Mouse (Mus musculus): ENCODE data around the gene Spag6.
A peak's percentile ranks its signal among the peaks of the same experiment; 100 is the strongest.

Spag6 gene

GRCm38 (mm10) chr2:18693871-18694610 lies at the start of gene Spag6:
Gene Spag6 (plus strand): TSS chr2:18694032.
- DNase-seq (ENCODE audit: low spot score in 2 of 2) = peak in 1 of 2 experiments; percentile 66

DNA sequence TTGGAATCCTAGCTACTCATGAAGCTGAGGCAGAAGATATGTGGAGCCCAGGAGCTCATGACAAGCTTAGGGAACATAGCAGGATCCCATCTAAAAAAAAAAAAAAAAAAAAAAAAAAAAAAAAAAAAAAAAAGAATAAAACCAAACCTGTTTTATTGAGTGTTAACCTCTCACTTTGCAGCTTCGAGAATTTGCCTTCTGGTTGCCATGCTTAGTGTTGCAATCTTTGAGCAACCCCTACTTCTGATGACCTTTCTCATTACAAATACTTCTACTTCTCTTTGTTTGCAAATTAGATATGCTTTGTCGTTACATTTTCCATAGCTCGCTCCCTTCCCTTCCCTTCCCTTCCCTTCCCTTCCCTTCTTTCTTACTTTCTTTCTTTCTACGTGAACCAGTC lies 45.3 kb upstream of the Spag6 start:
- no peak for DNase-seq (ENCODE audit: low spot score in 2 of 2)

GRCm38 (mm10) chr2:18654821-18655220 lies 39.0 kb upstream of the Spag6 start:
- DNase-seq (ENCODE audit: low spot score in 2 of 2) = no peak

DNA sequence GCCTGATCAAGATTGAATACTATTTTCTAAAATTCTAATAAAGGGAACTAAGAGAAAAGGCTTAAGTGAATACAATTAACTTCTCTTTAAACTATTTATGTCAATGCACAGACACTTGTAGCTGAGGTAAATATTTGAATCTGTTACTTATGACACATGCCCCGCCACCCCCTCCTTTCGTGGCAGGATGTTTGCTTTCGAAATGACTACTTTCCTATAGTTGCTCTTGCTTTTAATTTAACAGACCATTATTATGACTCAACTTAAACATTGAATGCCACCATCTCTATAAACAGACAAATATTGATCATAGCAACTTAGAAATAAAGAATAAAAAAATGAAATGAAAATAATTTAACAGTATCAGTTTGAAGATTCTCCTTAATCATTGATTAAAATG lies 29.8 kb upstream of the Spag6 start:
- DNase-seq (ENCODE audit: low spot score in 2 of 2) = no peak

GRCm38 (mm10) chr2:18671041-18671440 lies 22.8 kb upstream of the Spag6 start:
- no peak for DNase-seq (ENCODE audit: low spot score in 2 of 2)

- DNase-seq (ENCODE audit: low spot score in 2 of 2) = peak; percentile 98
Observed at GRCm38 (mm10) chr2:18672133-18672765, 21.6 kb upstream of the Spag6 start, which contains the start of gene Commd3. Gene Commd3 (plus strand): TSS chr2:18672384.

DNA sequence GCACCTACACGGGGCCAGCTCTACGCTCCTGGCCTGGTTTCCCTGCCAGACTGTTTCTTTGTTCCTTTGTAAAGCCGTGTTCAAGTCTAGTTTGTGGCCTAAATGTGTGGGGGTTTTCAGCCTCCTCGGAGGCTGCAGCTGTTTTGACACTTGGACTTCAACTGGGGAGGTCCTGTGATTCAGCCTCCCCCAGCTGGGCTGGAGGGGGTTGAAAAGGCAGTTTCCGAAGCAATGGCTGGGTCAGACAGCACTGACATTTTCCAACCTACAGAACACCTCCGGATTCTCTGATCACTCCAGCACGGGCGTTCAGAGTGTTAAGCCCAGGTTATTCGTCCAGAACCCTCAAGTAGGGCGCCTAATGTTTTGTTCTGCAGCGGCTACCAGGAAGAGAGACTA lies 21.1 kb upstream of the Spag6 start:
- DNase-seq (ENCODE audit: low spot score in 2 of 2) = no peak

DNA sequence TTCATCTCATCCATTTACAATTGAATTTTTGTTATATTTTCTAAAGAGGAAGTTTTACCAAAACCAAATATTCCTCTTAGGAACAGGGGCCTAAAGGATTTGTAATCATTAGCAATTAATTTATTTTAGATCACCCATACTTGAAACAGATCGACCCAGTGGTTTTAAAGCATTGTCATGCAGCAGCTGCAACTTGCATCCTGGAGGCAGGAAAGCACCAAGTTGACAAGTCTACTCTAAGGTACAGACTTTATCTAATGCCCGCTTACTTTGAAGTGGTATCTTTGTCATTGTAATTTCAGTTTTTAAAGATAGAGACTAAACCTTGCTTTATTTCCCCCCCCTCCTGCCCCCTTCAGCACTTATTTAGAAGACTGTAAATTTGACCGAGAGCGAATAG lies 20.1 kb upstream of the Spag6 start:
- DNase-seq (ENCODE audit: low spot score in 2 of 2) = no peak

DNA sequence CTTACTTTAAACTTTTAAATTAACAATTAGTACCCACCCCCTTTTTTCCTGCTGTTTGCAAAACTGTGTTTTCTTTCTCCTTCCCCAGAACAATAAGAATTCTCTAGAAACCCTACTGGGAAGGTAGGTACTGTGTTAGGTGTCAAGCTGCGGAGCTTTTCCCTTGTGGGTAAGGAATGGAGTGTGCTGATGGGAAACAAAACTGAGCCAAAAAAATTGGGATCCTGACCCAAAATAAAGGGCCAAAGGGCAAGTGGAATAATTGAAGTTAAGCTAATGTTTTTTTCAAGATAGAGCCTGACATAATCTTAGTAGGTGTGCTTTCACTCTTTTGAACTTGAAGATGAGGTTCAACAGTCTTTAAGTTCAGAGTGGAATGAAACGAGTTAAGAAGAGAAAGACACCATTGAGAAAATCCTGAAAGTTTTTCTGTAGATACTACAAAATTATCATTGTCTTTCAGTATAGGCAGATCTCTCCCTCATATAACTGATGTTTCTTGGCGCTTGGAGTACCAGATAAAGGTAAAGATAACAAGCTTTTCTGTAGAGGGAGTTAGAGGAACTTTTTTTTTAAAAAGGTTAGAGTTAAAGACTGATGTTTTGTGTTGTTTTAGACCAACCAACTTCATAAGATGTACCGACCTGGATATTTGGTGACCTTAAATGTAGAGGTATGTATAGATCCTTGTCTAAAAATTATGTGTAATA lies 19.5 kb upstream of the Spag6 start:
- no peak for DNase-seq (ENCODE audit: low spot score in 2 of 2)

DNA sequence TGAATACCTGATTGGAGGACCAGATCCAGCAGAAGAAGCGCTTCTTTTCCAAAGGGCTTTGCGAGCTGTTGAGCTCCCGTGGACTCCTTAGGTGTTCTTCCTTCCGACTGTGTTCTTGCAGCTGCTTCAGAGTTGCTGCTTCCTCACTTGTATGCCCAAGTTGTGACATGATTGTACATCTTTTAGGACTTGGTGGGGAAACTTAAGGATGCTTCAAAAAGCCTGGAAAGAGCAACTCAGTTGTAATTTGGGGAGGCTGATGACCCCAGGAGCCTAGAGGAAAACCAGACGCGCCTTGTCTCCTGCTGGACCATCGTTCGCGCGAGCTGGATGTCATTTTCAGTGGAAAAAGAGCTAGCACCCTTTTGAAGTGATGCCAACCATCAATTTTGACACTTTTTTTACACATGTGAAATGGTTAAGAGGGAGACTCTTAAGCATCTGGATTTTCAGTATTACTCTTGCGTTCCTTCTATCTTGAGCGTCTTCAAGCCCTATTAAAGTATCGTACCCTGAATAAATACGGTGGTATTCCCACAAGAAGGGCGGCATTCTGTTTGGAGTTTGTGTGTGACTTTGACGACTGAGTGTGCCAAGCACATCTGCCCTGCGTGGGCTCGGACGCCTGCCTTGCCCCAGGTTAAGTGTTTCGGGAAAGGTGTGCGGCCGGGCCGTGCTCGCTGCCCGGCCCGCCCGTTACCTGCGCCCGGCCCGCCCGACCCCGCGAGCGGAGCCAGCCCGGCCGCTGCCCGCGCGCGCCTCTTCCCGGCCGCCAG lies 18.0 kb upstream of the Spag6 start:
- no peak for DNase-seq (ENCODE audit: low spot score in 2 of 2)

- peak; percentile 67 to 86 for DNase-seq (ENCODE audit: low spot score in 2 of 2)
Observed at GRCm38 (mm10) chr2:18676457-18676935, 17.3 kb upstream of the Spag6 start.

DNA sequence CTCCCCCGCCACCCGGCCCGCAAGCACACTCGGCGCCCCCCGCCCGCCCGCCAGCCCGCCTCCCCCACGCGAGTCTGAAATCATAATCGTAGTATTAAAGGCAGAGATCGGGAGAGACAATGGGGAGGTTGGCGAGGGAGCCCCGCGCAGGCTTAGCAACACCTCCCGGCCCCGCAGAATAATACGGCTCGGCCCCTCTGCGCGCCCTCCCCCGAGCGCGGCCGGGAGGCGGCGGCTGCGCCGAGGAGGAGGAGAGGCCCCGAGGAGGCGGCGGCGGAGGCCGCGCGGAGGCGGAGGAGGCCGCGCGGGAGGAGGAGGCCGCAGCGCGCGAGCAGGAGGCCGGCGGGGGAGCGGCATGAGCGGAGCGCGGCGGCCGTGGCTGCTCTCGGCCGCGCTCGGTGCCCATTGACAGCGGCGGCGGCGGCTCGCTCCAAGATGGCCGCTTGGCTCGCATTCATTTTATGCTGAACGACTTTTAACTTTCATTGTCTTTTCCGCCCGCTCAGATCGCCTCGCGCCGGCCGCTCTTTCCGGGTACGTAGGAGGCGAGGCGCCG lies 16.8 kb upstream of the Spag6 start, which contains the start of gene Bmi1:
Bmi1 (plus strand) TSS at position 83 of the 556 bp plus-strand sequence.
- peak in 1 of 2 experiments; percentile 68 for DNase-seq (ENCODE audit: low spot score in 2 of 2)

DNA sequence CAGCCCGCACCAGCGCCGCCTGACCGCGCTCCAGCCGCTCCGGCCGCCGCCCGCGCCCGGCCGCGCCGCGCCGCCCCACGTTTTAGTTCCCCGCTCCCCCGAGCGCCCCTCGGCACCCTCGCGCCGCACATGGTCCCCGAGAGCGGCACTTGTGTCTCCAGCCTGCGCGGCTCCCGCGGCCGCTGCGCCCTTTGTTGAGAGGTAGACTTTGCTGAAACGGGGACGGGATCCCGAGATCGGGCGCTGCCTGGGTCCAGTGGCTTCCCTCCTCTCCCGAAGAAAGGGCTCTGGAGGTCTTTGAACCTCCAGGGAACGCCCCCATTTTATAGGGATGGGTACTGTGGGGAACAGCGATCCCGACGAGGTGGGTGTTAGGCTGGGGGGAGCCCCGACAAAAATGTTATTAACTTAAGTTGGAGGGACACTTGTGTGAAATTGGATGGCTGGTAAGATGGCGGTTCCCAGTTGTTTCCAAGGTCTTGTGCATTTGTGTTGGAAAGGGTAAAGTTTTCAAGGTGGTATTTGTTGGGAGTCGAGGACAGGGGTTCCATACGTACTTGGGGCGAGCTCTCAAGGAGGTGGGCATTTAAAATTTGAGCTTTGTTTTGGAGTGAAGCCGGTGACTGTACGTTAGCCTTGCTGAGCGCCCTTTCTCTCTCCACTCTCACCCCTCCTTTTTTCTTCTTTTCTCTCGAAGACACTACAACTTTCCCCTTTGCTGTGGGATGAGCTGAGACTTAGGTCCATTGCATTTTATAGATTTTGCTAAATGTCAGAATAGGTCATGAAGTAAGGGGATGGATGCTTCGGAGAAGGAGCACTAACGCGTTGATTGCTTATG lies 16.0 kb upstream of the Spag6 start:
- peak; percentile 56 to 57 for DNase-seq (ENCODE audit: low spot score in 2 of 2)

DNA sequence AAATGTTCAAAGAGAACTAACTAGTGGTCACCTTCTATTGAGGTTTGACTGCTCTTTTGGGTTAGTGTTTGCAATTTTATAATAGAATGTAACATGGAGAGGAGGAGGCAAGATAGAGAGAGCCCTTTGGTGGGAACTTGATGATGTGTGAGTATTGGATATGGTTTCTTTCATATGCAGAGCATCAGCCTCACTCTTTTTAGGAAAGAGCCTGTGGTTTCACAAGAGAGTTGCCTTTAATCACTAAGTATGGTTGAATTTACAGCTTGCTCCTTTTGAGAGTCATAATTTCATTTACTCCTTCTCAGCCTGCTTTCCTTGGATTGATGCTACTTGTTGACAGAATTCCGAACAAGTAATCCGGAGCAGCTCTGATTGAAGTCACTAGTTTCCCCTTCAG lies 14.1 kb upstream of the Spag6 start:
- no peak for DNase-seq (ENCODE audit: low spot score in 2 of 2)

DNA sequence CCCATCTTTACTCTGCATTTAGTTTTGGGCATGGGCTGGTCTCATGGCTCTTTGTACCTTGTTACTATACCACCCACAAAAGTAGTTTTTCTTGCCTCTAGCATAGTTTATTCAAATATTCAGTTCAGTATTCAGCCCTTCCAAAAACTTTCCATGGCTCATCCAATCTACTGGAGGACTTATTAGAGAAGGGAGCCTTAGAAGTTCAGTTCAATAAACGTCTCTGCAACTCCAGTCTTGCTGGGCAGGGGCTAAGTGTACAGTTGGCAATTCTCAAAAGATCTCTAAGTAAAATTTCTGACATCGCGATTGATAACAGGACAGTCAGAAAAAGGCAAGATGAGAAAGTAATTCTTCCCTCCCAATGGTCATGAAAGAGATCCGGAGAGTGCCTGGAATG lies 13.3 kb upstream of the Spag6 start:
- no peak for DNase-seq (ENCODE audit: low spot score in 2 of 2)

GRCm38 (mm10) chr2:18680961-18681360 lies 12.9 kb upstream of the Spag6 start:
- peak in 1 of 2 experiments; percentile 16 for DNase-seq (ENCODE audit: low spot score in 2 of 2)

GRCm38 (mm10) chr2:18684062-18684461 lies 9.8 kb upstream of the Spag6 start:
- DNase-seq (ENCODE audit: low spot score in 2 of 2) = no peak

DNA sequence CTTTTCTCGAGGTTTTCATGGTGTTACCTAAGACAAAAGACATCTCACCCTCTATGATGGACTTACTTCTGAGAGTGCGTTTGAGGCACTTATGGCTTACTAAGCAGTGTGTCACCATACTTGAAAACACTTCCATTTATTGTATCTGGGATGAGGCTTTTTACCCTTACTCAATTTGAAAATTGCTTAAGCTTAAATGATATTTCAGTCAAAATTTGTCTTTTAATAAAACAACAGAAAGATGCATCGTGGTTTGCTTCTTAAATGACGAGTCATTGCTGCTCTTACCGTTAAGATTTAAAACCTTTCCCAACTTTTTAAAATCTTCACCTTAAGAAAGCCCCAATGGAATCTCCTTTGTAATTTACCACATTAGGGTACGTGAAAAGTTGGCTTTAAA lies 7.4 kb upstream of the Spag6 start:
- DNase-seq (ENCODE audit: low spot score in 2 of 2) = no peak

DNA sequence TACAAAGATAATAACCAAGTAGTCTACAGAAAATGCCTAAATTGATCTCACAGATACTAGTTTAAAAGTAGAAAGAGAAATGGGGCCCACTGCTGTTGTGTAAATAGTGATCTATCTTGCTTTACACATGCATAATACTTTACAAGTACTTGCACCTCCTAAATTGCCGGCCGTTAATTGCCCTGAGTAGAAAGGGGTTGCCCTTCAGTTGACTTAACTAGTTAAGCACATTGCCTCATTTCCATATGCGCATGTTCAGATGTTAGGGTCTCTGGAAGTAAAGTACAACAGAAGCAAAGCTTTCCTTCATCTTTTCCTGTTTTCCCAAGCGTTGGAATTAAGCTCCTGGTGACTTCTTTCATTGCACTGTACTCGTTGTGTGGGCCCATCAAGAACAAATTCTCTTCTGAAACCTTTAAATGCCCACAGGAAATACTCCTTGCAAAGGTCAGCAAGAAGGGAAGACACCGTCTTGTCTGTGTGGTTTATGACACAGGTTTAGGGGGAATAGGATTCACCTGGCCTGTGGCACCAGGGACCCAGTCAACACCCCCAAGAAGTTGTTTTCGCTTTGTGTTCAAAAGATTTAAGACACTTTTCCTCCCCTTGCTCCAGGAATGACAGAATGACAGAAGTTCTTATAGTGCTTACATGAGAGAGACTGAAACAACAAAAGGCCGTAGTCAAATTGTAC lies 6.9 kb upstream of the Spag6 start:
- no peak for DNase-seq (ENCODE audit: low spot score in 2 of 2)

DNA sequence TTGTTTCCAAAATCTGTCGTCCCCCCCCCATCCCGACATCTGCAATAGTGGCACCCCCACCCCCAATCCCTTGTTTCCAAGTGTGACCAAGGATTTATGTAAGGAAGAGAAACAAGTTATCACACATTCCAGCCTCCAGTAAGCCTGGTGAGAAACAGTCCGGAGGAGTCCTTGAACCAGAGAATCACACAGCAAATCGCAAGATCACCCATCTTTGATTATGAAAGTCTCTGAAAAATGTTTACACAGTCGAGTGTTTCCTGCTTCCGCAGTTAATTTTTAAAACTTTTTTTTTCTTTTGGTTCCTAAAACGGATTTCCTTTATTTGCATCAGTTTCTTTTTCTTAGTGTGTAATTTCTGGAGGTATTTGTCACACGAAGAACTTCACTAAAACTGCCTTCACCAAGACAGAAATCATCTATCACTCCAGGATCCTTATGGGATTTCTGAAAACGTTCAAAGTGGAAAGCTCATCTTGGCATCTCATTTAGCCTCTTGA lies 6.1 kb upstream of the Spag6 start:
- no peak for DNase-seq (ENCODE audit: low spot score in 2 of 2)

Data from cerebellum, postnatal 4 days (tissue).